Mouse (Mus musculus) mesoderm, embryonic 11.5 days (tissue): ENCODE results near the gene Ruvbl2.

ENCODE experiments used
- DNase-seq: peaks from one replicate; pipeline ENCODE4 v3.0.0-alpha.2; 2012; ENCODE audit warnings: low read depth, low spot score

Gene Ruvbl2

GRCm38 (mm10) chr7:45461326-45461725 lies 23.4 kb upstream of the Ruvbl2 start:
- no peak for DNase-seq

- peak; percentile 40 for DNase-seq
Observed at GRCm38 (mm10) chr7:45460860-45461314, 23.0 kb upstream of the Ruvbl2 start.

- DNase-seq = no peak
Observed at GRCm38 (mm10) chr7:45460377-45460776, 22.5 kb upstream of the Ruvbl2 start.

DNA sequence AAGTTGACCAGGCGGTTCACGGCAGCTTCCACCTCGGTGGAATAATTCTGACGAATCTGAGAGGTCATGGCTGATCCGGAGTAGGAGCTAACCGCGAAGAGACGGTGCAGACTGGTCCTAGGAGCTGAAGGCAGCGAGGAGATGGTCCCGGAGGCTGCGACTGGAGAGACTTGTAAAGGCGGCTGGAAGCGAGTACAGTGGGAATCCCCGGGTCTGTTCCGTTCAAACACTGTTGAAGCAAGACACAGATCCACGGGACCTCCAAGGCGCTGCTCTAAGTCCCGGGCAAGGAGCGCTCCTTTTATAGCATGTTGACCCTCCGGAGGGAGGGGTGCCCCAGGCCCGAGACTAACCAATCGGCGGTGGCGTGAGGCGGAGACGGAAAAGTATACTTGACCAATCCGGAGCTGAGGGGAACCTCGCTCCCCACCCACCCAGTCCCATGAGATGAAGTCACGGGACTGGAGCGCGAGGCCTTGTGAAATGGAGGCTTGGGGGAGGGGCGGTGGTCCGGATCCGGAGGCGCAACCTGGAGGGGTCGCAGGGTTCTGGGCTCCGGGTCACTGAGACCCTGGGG lies 21.8 kb upstream of the Ruvbl2 start, which contains the start of gene Ftl1:
Gene Ftl1 (minus strand): TSS at position 321 of the 577 bp plus-strand sequence.
- peak; percentile 99 for DNase-seq

- DNase-seq = peak; percentile 81
Observed at GRCm38 (mm10) chr7:45458748-45459563, 21.1 kb upstream of the Ruvbl2 start.

- DNase-seq = no peak
Observed at GRCm38 (mm10) chr7:45457204-45458060, 19.5 kb upstream of the Ruvbl2 start.

DNA sequence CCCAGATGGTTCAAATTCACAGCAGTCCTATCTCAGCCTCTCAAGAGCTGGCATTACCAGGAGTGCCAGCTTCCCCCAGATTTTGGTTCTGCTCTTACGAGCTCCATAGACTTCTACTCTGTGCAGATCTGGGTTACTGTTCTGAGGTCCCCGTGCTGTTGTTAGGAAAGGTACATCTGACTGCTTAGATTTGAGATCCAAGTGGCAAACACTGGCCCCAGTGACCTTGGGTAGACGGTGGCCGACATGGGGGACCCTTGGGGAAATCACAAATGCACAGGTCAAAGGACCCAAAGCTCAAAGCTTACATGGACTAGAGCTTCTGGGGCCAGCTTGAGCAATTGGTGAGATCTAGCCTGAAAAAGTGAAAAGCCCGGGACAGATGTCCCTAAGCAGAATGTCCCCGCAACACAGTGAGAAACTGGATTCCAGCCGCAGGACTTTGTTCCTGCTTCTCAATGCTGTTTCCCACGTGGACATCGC lies 18.9 kb upstream of the Ruvbl2 start:
- DNase-seq = no peak

- no peak for DNase-seq
Observed at GRCm38 (mm10) chr7:45455932-45456696, 18.2 kb upstream of the Ruvbl2 start.

DNA sequence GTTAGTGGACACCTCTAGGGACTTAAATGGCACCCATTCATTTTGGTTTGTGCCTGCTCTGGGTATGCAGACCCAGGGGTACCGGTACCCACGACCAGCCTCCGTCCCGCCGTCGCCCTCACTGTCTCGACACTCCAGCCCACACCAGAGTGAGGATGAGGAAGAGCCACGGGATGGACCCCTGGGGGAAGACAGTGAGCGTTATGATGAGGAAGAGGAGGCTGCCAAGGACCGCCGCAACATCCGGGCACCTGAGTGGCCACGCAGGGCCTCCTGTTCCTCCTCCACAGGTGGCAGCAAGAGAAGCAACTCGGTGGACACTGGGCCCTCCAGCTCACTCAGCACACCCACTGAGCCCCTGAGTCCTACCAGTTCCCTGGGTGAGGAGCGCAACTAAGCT lies 17.1 kb upstream of the Ruvbl2 start:
- DNase-seq = no peak

- DNase-seq = peak; percentile 89
Observed at GRCm38 (mm10) chr7:45451344-45451982, 13.6 kb upstream of the Ruvbl2 start.

- no peak for DNase-seq
Observed at GRCm38 (mm10) chr7:45449974-45450373, 12.1 kb upstream of the Ruvbl2 start.

GRCm38 (mm10) chr7:45447325-45447990 lies 9.6 kb upstream of the Ruvbl2 start:
- DNase-seq = no peak

DNA sequence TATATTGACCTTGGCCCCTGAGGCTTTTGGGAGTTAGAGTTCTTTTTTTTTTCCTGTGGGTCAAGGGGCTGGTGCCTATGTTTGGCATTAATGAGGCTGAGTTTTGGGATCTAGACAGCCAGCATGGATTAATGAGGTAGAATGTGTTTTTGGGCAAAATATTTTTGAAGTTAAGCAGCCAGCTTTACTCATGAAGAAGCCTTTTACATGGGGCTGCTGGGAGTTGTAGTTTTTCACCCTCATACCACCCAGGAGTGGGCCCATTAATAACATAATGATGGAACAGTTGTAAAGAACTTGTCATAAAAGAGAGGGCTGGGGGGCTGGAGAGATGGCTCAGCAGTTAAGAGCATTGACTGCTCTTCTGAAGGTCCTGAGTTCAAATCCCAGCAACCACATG lies 8.7 kb upstream of the Ruvbl2 start:
- no peak for DNase-seq

DNA sequence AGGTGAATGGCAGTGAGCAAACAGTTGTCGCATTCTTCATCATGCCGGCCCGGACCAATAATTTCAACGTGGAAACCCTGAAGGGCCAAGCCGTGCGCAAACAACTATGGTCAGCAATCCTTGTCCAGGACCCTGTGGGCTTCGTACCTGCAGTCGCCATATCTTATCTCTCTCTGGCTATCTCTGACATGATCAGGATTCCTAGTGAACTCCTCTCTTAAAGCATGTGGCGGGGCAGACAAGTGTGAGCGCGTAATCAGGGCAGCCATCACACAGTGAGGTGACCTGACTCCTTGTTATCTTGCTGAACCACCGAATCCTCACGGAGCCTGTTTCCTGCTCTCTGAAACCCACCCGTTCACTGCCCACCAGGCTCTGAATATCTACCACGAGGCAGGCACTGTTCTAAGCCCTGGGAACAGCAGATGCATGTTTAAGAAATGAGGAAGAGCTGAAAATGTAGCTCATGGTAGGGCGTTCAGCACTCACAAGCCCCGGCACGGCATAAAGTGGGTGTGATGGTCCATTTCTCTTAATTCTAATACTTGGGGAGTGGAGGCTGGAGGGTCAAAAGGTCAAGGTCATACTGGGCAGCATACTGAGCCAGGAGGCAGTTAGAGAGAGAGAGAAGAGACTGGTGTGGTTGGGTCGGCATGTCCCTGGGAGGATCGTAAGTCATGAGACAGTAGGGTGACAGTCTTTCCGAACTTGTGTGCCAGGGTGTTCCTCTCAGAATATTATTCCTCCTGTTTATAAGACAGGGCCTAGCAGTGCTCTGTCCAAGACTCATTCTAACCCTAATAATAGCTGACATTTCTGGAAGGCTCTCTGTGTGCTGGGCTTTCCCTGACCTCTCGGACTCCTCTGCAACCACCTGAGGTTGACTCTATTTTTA lies 5.9 kb upstream of the Ruvbl2 start:
- DNase-seq = no peak

- DNase-seq = no peak
Observed at GRCm38 (mm10) chr7:45437046-45437445, 850 bp downstream of the Ruvbl2 start.

DNA sequence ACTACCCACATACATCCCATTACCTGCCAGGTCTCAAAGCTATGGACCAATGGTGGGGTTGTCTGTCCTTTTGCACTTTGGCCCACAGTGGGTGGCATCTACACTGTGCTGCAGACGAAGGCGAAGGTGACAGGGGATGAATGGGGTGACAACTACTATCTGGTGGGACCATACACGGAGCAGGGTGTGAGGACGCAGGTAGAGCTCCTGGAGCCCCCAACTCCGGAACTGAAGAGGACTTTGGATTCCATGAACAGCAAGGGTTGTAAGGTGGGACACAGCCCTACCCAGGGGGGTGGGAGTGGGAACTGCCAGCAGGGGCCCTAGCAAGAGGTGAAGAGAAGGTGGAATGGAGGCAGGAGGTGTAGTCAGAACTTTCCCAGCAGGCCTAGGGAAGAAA lies 1.5 kb downstream of the Ruvbl2 start:
- DNase-seq = no peak

DNA sequence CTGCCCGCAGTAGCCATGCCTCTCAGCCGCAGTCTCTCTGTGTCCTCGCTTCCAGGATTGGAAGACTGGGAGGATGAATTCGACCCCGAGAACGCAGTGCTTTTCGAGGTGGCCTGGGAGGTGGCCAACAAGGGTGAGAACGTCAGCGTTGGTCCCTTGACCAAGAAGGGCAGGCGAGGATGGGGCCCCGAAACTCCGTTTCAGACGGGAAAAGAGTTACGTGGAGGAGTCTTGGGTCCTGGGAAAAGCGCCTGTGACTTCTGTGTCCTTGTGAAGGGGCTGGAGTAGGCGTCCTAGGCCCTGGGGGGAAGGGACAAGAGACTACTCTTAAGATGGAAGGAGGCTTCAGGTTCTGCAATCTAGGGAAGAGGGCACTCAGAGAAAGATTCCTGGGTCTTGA lies 2.9 kb downstream of the Ruvbl2 start:
- DNase-seq = no peak

DNA sequence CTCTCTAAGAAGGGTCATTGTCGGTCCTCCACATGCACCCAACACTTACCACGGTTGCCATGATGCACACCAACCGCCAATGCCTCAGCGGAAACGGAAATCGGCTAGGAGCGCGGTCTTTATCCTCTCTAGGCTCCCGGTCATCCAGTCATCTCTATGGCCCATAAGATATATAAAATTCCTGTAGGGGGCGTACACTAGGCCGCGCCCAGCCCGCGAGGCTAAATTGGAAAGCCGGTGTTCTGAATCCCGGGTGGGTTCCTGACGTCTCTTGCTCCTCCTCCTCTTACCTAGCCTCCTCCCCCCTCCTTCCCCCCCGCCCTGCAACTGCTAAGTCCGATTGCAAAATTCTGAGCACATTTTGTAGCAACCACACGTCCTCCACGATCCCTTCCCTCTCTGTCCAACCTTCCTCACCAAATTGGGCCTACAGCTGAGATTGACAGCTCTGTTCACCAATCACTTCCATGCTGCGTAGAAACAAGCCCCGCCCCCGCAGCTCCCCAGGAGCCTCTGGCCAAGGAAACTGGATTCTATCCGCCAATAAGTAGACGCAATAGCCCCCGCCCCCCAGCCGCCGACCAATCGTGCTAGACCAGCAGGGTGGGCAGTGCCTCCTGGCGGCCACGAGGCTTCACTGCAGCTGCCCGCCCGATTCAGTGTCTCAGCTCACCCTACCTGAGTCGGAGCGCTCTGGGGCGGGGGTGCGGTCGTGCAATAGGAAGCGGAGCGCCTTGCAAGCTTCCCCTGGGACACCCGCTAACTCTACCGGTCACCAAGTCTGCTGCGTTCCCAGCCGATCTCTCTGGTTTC lies 3.5 kb downstream of the Ruvbl2 start, which contains the start of gene Gys1:
Gene Gys1 (plus strand): TSS at position 642 of the 813 bp plus-strand sequence.
- peak; percentile 100 for DNase-seq
